Mouse (Mus musculus): ENCODE results near the gene 1700034J05Rik.

GRCm38 (mm10) chr6:146941505-146942275, 12.5 kb downstream of the 1700034J05Rik start:
- no peak for TF ChIP-seq CTCF (IDR thresholded peaks at IDR 0.05)
- no peak for TF ChIP-seq EP300 (IDR thresholded peaks at IDR 0.05; ENCODE audit: insufficient read depth, low read depth, low read length)
- no peak for TF ChIP-seq POLR2A (IDR thresholded peaks at IDR 0.05; ENCODE audit: insufficient read depth, low read depth, low read length)

All from heart, adult 2 months (tissue).